Mouse (Mus musculus): ENCODE data around the gene Csnk2a1. TPM values are rescaled to one million over a fixed set of nuclear protein-coding genes. Genes with fewer than 3 reads are reported as not detected.

Gene Csnk2a1
- polyA plus RNA-seq, 1 experiment from 2014 or later = 110 TPM

Other genes with a start within 250 kb of the Csnk2a1 start
- 61.2 and 62.8 TPM in 2 replicates for gene Fam110a, start 246.6 kb upstream of the Csnk2a1 start, polyA plus RNA-seq (2015; fragmentation: Nextera tagmentation; extraction: Ambion mirVana)
- 1.3 and 2.2 TPM in 2 replicates for gene Slc52a3, start 230.3 kb upstream of the Csnk2a1 start, polyA plus RNA-seq (2015; fragmentation: Nextera tagmentation; extraction: Ambion mirVana)
- gene Scrt2, start 145.3 kb upstream of the Csnk2a1 start, polyA plus RNA-seq (2015; fragmentation: Nextera tagmentation; extraction: Ambion mirVana) = 10.7 and 10.9 TPM in 2 replicates
- 21.5 and 23.7 TPM in 2 replicates for gene Srxn1, start 121.3 kb upstream of the Csnk2a1 start, polyA plus RNA-seq (2015; fragmentation: Nextera tagmentation; extraction: Ambion mirVana)
- gene Tcf15, start 83.3 kb upstream of the Csnk2a1 start, polyA plus RNA-seq (2015; fragmentation: Nextera tagmentation; extraction: Ambion mirVana) = 1.1 TPM in 2 replicates
- gene Tbc1d20, start 67.0 kb downstream of the Csnk2a1 start, polyA plus RNA-seq (2015; fragmentation: Nextera tagmentation; extraction: Ambion mirVana) = 37.1 and 38.3 TPM in 2 replicates
- gene Rbck1, start 105.8 kb downstream of the Csnk2a1 start, polyA plus RNA-seq (2015; fragmentation: Nextera tagmentation; extraction: Ambion mirVana) = 117 and 120 TPM in 2 replicates
- 1.9 and 2.0 TPM in 2 replicates for gene Trib3, start 117.2 kb downstream of the Csnk2a1 start, polyA plus RNA-seq (2015; fragmentation: Nextera tagmentation; extraction: Ambion mirVana)
- gene Nrsn2, start 149.8 kb downstream of the Csnk2a1 start, polyA plus RNA-seq (2015; fragmentation: Nextera tagmentation; extraction: Ambion mirVana) = 49.4 and 51.0 TPM in 2 replicates
- 15.4 and 17.0 TPM in 2 replicates for gene Sox12, start 171.2 kb downstream of the Csnk2a1 start, polyA plus RNA-seq (2015; fragmentation: Nextera tagmentation; extraction: Ambion mirVana)
- gene Zcchc3, start 188.2 kb downstream of the Csnk2a1 start, polyA plus RNA-seq (2015; fragmentation: Nextera tagmentation; extraction: Ambion mirVana) = 18.0 and 20.2 TPM in 2 replicates
- 1.9 and 2.5 TPM in 2 replicates for gene 6820408C15Rik, start 188.7 kb downstream of the Csnk2a1 start, polyA plus RNA-seq (2015; fragmentation: Nextera tagmentation; extraction: Ambion mirVana)
- gene Defb23, start 237.8 kb downstream of the Csnk2a1 start, polyA plus RNA-seq (2015; fragmentation: Nextera tagmentation; extraction: Ambion mirVana) = not detected in 2 replicates

Measured in midbrain, embryonic 15.5 days (tissue).